Mouse (Mus musculus): ENCODE results near the gene Xpo6. TPM values are rescaled to one million over a fixed set of nuclear protein-coding genes. Genes with fewer than 3 reads are reported as not detected.

The Xpo6 gene
- polyA plus RNA-seq, 1 experiment from 2014 or later, result 69.3 TPM

DNA sequence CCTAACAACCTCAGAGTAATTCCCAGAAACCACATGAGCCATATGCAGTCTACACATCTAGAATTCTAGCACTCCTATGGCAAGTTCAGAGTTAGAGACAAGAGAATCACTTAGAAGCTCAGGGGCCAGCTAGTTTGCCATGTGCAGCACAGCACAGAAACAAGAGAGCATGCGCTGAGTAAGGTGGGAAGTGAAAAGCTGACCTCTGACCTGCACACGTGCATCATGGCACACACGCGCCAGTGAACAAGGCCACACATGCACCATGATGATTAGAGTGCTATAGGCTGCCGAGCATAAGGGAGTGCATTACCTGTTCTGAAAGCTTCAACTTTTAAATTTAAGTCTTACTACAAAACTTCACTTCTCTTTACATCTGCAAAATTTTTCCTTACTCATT lies 45.6 kb downstream of the Xpo6 start:
- no peak overlapping the region for H3K4me2 ChIP-seq (replicated peaks)
- no peaks in the 10 kb centered on the region for H3K4me1 ChIP-seq (replicated peaks; ENCODE audit: control insufficient read depth, insufficient read depth, low read length)
- H3K9me3 ChIP-seq (ENCODE audit: control insufficient read depth, low read length), result no peaks in the 10 kb centered on the region
- H3K36me3 ChIP-seq (replicated peaks; ENCODE audit: control insufficient read depth, insufficient read depth), result peaks cover 81% of the 10 kb centered on the region
- H3K27ac ChIP-seq, result no peak overlapping the region
- no peaks in the 10 kb centered on the region for H3K27me3 ChIP-seq (ENCODE audit: control insufficient read depth, insufficient read depth, low read length)
- no peak overlapping the region for H3K4me3 ChIP-seq (replicated peaks; ENCODE audit: low read length)
- DNase-seq (ENCODE audit: low spot score), result no peak
- H3K9ac ChIP-seq, result no peak overlapping the region
- no peak for ATAC-seq (ENCODE audit: low FRiP score)
- WGBS, result 92% methylated on average over 5 of the region's 5 CpGs

DNA sequence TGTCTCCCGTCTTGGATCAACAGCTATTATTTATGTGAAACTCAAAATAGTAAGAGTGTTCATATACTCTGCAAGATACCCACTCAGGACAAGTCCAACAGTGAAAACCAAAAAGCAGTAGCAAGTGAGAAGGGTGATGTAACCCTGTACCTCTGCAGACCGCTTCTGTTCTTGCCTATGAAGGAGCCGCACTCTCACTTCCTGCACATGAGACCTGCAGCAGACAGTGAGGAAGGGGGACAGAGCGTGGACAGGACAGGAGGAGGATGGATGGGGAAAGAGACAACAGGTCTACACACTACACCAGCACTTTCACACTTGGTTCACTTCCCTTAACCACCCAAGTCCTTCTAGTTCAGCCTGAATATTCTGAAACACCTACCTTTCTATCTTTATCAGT lies 48.0 kb downstream of the Xpo6 start:
- H3K27ac ChIP-seq, result no peak overlapping the region
- H3K36me3 ChIP-seq (replicated peaks; ENCODE audit: control insufficient read depth, insufficient read depth), result peaks cover 83% of the 10 kb centered on the region
- ATAC-seq (ENCODE audit: low FRiP score) (no peak), DNase-seq (ENCODE audit: low spot score) (no peak)
- H3K9ac ChIP-seq, result no peak overlapping the region
- no peak overlapping the region for H3K4me3 ChIP-seq (replicated peaks; ENCODE audit: low read length)
- no peaks in the 10 kb centered on the region for H3K27me3 ChIP-seq (ENCODE audit: control insufficient read depth, insufficient read depth, low read length)
- 94% methylated on average over 4 of the region's 4 CpGs for WGBS
- H3K9me3 ChIP-seq (ENCODE audit: control insufficient read depth, low read length), result no peaks in the 10 kb centered on the region
- no peaks in the 10 kb centered on the region for H3K4me1 ChIP-seq (replicated peaks; ENCODE audit: control insufficient read depth, insufficient read depth, low read length)
- no peak overlapping the region for H3K4me2 ChIP-seq (replicated peaks)

DNA sequence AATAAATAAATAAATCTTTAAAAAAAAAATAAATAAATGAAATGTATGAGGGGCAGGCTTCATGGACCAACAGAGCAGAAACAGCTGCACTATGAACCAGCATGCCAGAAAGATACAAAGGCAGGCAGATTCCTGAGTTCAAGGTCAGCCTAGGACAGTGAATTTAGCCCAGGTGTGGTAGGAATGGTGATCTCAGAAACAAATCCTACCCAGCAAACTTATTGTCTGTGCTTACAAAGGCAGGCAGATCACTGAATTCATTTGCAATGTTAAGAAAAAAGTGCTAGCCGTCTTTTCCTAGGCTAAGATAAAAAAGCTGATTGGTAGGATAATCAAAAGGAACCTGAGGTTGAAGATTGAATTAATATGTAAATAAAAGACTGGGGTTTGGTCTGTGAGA lies 54.1 kb downstream of the Xpo6 start:
- H3K27ac ChIP-seq, result no peak overlapping the region
- 74% methylated on average over 1 of the region's 1 CpGs for WGBS
- no peak overlapping the region for H3K9ac ChIP-seq
- peaks cover 77% of the 10 kb centered on the region for H3K36me3 ChIP-seq (replicated peaks; ENCODE audit: control insufficient read depth, insufficient read depth)
- no peak overlapping the region for H3K4me2 ChIP-seq (replicated peaks)
- no peak overlapping the region for H3K4me3 ChIP-seq (replicated peaks; ENCODE audit: low read length)
- ATAC-seq (ENCODE audit: low FRiP score) (no peak), DNase-seq (ENCODE audit: low spot score) (no peak)
- no peaks in the 10 kb centered on the region for H3K4me1 ChIP-seq (replicated peaks; ENCODE audit: control insufficient read depth, insufficient read depth, low read length)
- no peaks in the 10 kb centered on the region for H3K9me3 ChIP-seq (ENCODE audit: control insufficient read depth, low read length)
- no peaks in the 10 kb centered on the region for H3K27me3 ChIP-seq (ENCODE audit: control insufficient read depth, insufficient read depth, low read length)

DNA sequence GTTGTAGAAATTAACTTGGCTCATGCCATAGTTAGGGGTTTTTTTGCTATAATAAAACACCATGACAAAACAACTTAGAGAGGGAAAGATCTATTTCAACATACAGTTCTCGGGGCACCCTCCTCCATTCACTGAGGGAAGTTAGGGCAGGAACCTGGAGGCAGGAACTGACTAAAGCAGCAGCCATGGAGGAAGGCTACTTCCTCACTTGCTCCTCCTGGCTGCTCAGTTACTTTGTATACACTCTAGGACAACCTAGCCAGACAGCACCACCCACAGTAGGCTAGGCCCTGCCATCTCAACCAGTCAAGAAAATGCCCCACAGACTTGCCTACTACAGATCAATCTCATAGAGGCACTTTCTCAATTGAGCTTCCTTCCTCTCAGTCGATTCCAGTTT lies 55.9 kb downstream of the Xpo6 start:
- WGBS, result 95% methylated on average over 2 of the region's 2 CpGs
- Histone ChIP-seq H3K9me3 (ENCODE audit: control insufficient read depth, low read length) (no peaks in the 10 kb centered on the region), H3K4me3 (replicated peaks; ENCODE audit: low read length) (no peak overlapping the region), H3K9ac (no peak overlapping the region), H3K36me3 (replicated peaks; ENCODE audit: control insufficient read depth, insufficient read depth) (peaks cover 79% of the 10 kb centered on the region), H3K27ac (no peak overlapping the region), H3K4me1 (replicated peaks; ENCODE audit: control insufficient read depth, insufficient read depth, low read length) (no peaks in the 10 kb centered on the region), H3K4me2 (replicated peaks) (no peak overlapping the region), H3K27me3 (ENCODE audit: control insufficient read depth, insufficient read depth, low read length) (no peaks in the 10 kb centered on the region)
- ATAC-seq (ENCODE audit: low FRiP score) (no peak), DNase-seq (ENCODE audit: low spot score) (no peak)

DNA sequence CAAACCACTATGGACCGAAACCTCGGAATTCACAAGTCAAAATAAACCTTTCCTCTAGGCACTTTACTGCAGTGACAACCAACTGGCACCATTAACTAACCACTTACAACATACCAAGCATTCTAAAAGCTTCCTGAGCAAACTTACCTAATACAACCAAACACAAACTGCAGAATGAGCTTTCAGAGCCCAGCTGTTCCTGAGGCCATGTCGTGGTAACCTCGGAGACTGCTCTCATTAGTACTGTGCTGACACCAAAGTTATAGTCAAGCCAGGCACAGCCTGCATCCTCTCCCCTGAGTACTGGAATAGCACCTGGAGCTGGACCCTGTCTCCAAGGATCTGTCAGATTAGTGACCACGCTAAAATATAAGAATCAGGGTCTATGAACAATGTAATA lies 62.5 kb downstream of the Xpo6 start:
- WGBS, result 92% methylated on average over 5 of the region's 5 CpGs
- Histone ChIP-seq H3K27me3 (ENCODE audit: control insufficient read depth, insufficient read depth, low read length) (no peaks in the 10 kb centered on the region), H3K4me1 (replicated peaks; ENCODE audit: control insufficient read depth, insufficient read depth, low read length) (no peaks in the 10 kb centered on the region), H3K27ac (no peak overlapping the region), H3K4me2 (replicated peaks) (no peak overlapping the region), H3K36me3 (replicated peaks; ENCODE audit: control insufficient read depth, insufficient read depth) (peaks cover 72% of the 10 kb centered on the region), H3K9me3 (ENCODE audit: control insufficient read depth, low read length) (no peaks in the 10 kb centered on the region), H3K4me3 (replicated peaks; ENCODE audit: low read length) (no peak overlapping the region), H3K9ac (no peak overlapping the region)
- no peak for DNase-seq (ENCODE audit: low spot score)
- no peak for ATAC-seq (ENCODE audit: low FRiP score)

DNA sequence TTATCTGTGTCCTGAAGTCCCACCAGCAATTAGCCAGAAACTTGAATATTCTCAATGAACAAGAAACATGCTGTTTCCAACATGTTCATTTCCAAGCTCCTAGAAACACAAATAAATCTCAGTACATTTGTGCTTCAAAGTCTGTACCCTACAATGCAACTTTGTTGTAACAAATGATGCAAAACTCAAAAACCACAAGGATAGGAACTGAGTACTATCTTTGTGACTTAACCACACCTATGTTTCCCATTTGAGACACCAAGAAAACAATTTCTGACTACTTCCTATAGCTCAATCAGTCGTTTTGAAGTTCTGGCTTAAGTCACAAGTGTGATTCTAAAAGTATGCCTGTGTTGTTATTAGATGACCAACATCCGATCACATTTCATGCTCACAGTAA lies 64.9 kb downstream of the Xpo6 start:
- 86% methylated on average over 2 of the region's 2 CpGs for WGBS
- Histone ChIP-seq H3K4me1 (replicated peaks; ENCODE audit: control insufficient read depth, insufficient read depth, low read length) (no peaks in the 10 kb centered on the region), H3K9ac (no peak overlapping the region), H3K27ac (no peak overlapping the region), H3K4me3 (replicated peaks; ENCODE audit: low read length) (no peak overlapping the region), H3K9me3 (ENCODE audit: control insufficient read depth, low read length) (no peaks in the 10 kb centered on the region), H3K27me3 (ENCODE audit: control insufficient read depth, insufficient read depth, low read length) (no peaks in the 10 kb centered on the region), H3K36me3 (replicated peaks; ENCODE audit: control insufficient read depth, insufficient read depth) (peaks cover 76% of the 10 kb centered on the region), H3K4me2 (replicated peaks) (no peak overlapping the region)
- ATAC-seq (ENCODE audit: low FRiP score), result no peak
- DNase-seq (ENCODE audit: low spot score), result no peak

DNA sequence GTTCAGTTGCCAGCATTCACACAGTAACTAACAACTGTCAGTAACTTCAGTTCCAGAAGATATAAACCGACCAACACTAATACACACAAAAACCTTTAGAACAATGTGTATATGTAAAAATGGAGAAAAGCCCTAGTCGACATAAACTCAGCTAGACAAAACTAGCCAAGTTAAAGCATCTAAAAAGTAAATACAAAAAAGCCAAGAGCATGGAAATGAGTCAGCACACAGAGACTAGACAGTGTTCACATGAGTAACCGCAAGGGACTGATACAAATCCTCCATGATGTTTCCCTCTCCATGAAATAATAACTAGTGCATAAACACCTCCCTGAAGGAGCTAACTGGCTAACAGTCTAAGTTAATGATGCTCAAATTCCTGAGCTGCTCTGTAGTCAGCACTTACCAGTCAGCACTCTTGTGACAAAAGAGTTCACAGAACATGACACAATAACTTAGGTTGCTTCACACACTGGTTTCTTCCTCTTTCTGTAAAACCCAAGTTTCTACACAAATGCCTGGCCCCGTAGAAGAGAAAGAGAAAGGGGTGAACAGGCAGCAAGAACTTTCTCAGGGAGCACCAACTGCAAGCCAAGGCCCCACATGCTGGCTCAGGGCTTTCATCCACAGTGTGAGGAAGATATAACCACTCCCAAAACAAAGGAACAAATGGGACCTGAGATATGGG lies 65.5 kb downstream of the Xpo6 start:
- Histone ChIP-seq H3K4me2 (replicated peaks) (no peak overlapping the region), H3K4me3 (replicated peaks; ENCODE audit: low read length) (no peak overlapping the region), H3K9ac (no peak overlapping the region), H3K27ac (no peak overlapping the region), H3K27me3 (ENCODE audit: control insufficient read depth, insufficient read depth, low read length) (no peaks in the 10 kb centered on the region), H3K36me3 (replicated peaks; ENCODE audit: control insufficient read depth, insufficient read depth) (peaks cover 76% of the 10 kb centered on the region), H3K9me3 (ENCODE audit: control insufficient read depth, low read length) (no peaks in the 10 kb centered on the region), H3K4me1 (replicated peaks; ENCODE audit: control insufficient read depth, insufficient read depth, low read length) (no peaks in the 10 kb centered on the region)
- DNase-seq (ENCODE audit: low spot score) (no peak), ATAC-seq (ENCODE audit: low FRiP score) (no peak)
- 93% methylated on average over 4 of the region's 4 CpGs for WGBS

DNA sequence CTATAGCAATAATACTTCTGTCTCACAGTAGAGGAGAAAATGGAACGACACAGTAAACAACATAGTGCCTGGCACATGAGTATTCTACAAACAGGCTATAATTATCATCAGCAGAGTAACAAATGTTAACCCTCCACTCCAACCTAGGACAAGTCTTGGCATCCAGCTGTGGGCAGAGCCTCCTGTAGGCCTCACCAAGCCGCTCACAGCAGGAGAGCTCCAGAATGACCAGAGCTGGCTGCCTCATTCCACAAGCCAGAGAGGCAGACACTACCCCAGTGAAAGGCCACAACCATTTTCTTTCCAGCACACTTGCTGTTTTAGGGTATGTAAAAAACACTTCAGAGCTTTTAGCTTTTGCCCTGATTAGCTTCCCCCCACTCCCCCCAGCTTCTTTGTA lies 72.6 kb downstream of the Xpo6 start:
- DNase-seq (ENCODE audit: low spot score) (no peak), ATAC-seq (ENCODE audit: low FRiP score) (no peak)
- Histone ChIP-seq H3K4me3 (replicated peaks; ENCODE audit: low read length) (no peak overlapping the region), H3K27ac (no peak overlapping the region), H3K9me3 (ENCODE audit: control insufficient read depth, low read length) (no peaks in the 10 kb centered on the region), H3K36me3 (replicated peaks; ENCODE audit: control insufficient read depth, insufficient read depth) (peaks cover 88% of the 10 kb centered on the region), H3K4me2 (replicated peaks) (no peak overlapping the region), H3K9ac (no peak overlapping the region), H3K27me3 (ENCODE audit: control insufficient read depth, insufficient read depth, low read length) (no peaks in the 10 kb centered on the region), H3K4me1 (replicated peaks; ENCODE audit: control insufficient read depth, insufficient read depth, low read length) (no peaks in the 10 kb centered on the region)
- 93% methylated on average over 2 of the region's 2 CpGs for WGBS

DNA sequence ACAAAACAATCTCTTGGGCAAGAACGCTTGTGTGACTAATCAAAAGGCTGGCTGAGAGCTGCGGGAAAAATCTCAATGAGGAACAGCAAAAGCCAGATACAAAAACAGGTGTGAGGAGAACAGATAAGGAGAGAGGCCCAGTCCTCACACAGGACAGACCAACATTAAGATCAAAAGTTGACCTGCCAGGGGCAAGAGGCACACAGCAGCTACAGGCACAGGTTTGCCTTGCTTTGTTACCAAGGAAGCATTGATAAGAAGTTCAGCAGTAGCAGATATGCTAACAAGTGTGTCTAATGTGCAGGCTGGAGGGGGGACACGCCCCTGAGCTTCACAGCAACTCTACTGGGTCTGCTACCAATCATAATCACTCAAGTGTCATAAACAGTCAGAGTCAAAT lies 73.8 kb downstream of the Xpo6 start:
- H3K27me3 ChIP-seq (ENCODE audit: control insufficient read depth, insufficient read depth, low read length), result no peaks in the 10 kb centered on the region
- WGBS, result 81% methylated on average over 3 of the region's 3 CpGs
- H3K9me3 ChIP-seq (ENCODE audit: control insufficient read depth, low read length), result no peaks in the 10 kb centered on the region
- H3K4me2 ChIP-seq (replicated peaks), result no peak overlapping the region
- ATAC-seq (ENCODE audit: low FRiP score) (no peak), DNase-seq (ENCODE audit: low spot score) (no peak)
- peaks cover 90% of the 10 kb centered on the region for H3K36me3 ChIP-seq (replicated peaks; ENCODE audit: control insufficient read depth, insufficient read depth)
- no peak overlapping the region for H3K27ac ChIP-seq
- no peak overlapping the region for H3K9ac ChIP-seq
- H3K4me3 ChIP-seq (replicated peaks; ENCODE audit: low read length), result no peak overlapping the region
- no peaks in the 10 kb centered on the region for H3K4me1 ChIP-seq (replicated peaks; ENCODE audit: control insufficient read depth, insufficient read depth, low read length)

DNA sequence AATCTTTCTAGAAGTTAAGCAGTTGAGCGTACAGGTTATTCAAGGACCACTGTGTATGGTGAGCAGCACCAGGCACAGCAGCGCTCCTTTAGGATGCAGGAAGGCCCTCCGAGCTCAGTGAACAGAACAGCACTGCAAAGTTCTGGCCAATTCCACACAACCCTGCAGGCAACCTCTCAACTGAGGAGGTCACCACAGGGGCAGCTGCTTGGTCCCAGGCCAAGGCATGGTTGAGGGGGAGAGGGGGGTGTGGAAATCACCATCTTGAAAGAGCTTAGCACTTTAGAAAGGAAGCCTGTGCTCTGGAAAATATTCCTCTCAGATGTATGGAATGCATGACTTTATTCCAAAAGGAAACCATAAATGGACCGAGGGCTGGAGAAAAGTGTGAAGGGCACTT lies 78.8 kb downstream of the Xpo6 start:
- no peaks in the 10 kb centered on the region for H3K9me3 ChIP-seq (ENCODE audit: control insufficient read depth, low read length)
- H3K27ac ChIP-seq, result no peak overlapping the region
- H3K4me3 ChIP-seq (replicated peaks; ENCODE audit: low read length), result no peak overlapping the region
- H3K9ac ChIP-seq, result no peak overlapping the region
- 91% methylated on average over 4 of the region's 4 CpGs for WGBS
- H3K4me1 ChIP-seq (replicated peaks; ENCODE audit: control insufficient read depth, insufficient read depth, low read length), result no peaks in the 10 kb centered on the region
- no peak overlapping the region for H3K4me2 ChIP-seq (replicated peaks)
- H3K27me3 ChIP-seq (ENCODE audit: control insufficient read depth, insufficient read depth, low read length), result no peaks in the 10 kb centered on the region
- ATAC-seq (ENCODE audit: low FRiP score) (no peak), DNase-seq (ENCODE audit: low spot score) (no peak)
- peaks cover 90% of the 10 kb centered on the region for H3K36me3 ChIP-seq (replicated peaks; ENCODE audit: control insufficient read depth, insufficient read depth)

All from hindbrain, embryonic 14.5 days (tissue).